In genomic region chr17:46457791-46458190, GRCm38 (mm10) we compare ENCODE assay signal across 10 mouse cellular contexts. TPM values are rescaled to one million over a fixed set of nuclear protein-coding genes. Genes with fewer than 3 reads are reported as not detected.
DNase-seq lines count a peak whose midpoint lies in the region; ATAC-seq and TF ChIP-seq lines count a peak whose summit lies in the region.
"Had no signal": no experiment of that assay in that cellular context is flagged by ENCODE, and none has a peak within 500 bp of the region (broad histone marks: within the 10 kb centered on the region; RNA-seq: fewer than 3 reads in every experiment).

No protein-coding gene starts in this region.

- intact Hi-C loops in heart, adult 2 months (cut with DNase I): no loop called here
- intact Hi-C loops in heart, postnatal 25 days (cut with DNase I): no loop called here

- H3K4me3 ChIP-seq in heart, adult 2 months: no peak overlapping the region
- H3K4me3 ChIP-seq in embryonic facial prominence, embryonic 10.5 days: no peak overlapping the region
- no peak overlapping the region for H3K4me3 ChIP-seq in hindbrain, embryonic 13.5 days
- H3K4me3 ChIP-seq: liver, embryonic 15.5 days had no signal

- TF ChIP-seq EP300 in heart, adult 2 months (IDR thresholded peaks at IDR 0.05; ENCODE audit: insufficient read depth, low read depth, low read length): no peak

- DNase-seq in heart, adult 2 months: no peak
- no peak for DNase-seq in heart, postnatal 25 days (ENCODE audit: low spot score)
- DNase-seq in 3T3-L1 (ENCODE audit: low read depth, low spot score): peak; percentile 33
- peak; percentile 80 for DNase-seq in R1 (ENCODE audit: low read depth, low spot score)
- DNase-seq in embryonic facial prominence, embryonic 10.5 days (ENCODE audit: low spot score): peak; percentile 48
- DNase-seq in large intestine, adult 2 months (ENCODE audit: low read depth, low spot score): peak; percentile 4
- peak; percentile 77 for DNase-seq in splenic B cell, adult 2 months (ENCODE audit: low read depth, low spot score)

- peaks cover 9% of the 10 kb centered on the region for H3K27me3 ChIP-seq in heart, adult 2 months (ENCODE audit: control insufficient read depth, insufficient read depth, low read length)
- H3K27me3 ChIP-seq in embryonic facial prominence, embryonic 10.5 days (replicated peaks; ENCODE audit: low read depth, poor library complexity, severe bottlenecking): peaks cover 98% of the 10 kb centered on the region
- peaks cover 4% of the 10 kb centered on the region for H3K27me3 ChIP-seq in splenic B cell, adult 2 months (ENCODE audit: control insufficient read depth, insufficient read depth, low read length, poor library complexity, severe bottlenecking)
- H3K27me3 ChIP-seq in hindbrain, embryonic 13.5 days: peaks cover 60% of the 10 kb centered on the region

- WGBS in heart, adult 2 months: 25% methylated on average over 10 of the region's 10 CpGs
- WGBS in embryonic facial prominence, embryonic 10.5 days: 17% methylated on average over 10 of the region's 10 CpGs
- 8% methylated on average over 10 of the region's 10 CpGs for whole genome bisulfite sequencing in large intestine, adult 2 months
- 12% methylated on average over 10 of the region's 10 CpGs for WGBS in hindbrain, embryonic 13.5 days

- TF ChIP-seq CTCF in heart, adult 2 months (IDR thresholded peaks at IDR 0.05): peak; percentile 54

- H3K4me1 ChIP-seq in heart, adult 2 months (ENCODE audit: control insufficient read depth, insufficient read depth, low read length): peaks cover 1% of the 10 kb centered on the region; the same call in 1 of the 2 replicates
- H3K4me1 ChIP-seq in embryonic facial prominence, embryonic 10.5 days: peaks cover 63% of the 10 kb centered on the region
- peaks cover 53% of the 10 kb centered on the region for H3K4me1 ChIP-seq in hindbrain, embryonic 13.5 days (replicated peaks)

- H3K79me2 ChIP-seq in heart, adult 2 months (replicated peaks; ENCODE audit: control insufficient read depth, insufficient read depth, low read length): no peaks in the 10 kb centered on the region

- H3K27ac ChIP-seq in heart, adult 2 months: no peak overlapping the region
- H3K27ac ChIP-seq in embryonic facial prominence, embryonic 10.5 days (replicated peaks): no peak overlapping the region
- H3K27ac ChIP-seq in hindbrain, embryonic 13.5 days: no peak overlapping the region
- H3K27ac ChIP-seq: liver, embryonic 15.5 days had no signal

- no peak for ATAC-seq in hindbrain, embryonic 13.5 days (ENCODE audit: low FRiP score)

- H3K4me2 ChIP-seq in hindbrain, embryonic 13.5 days: no peak overlapping the region
- H3K4me2 ChIP-seq: liver, embryonic 15.5 days had no signal

- no peak overlapping the region for H3K9ac ChIP-seq in heart, adult 2 months (ENCODE audit: low read depth, low read length)
- no peak overlapping the region for H3K9ac ChIP-seq in hindbrain, embryonic 13.5 days
- H3K9ac ChIP-seq: liver, embryonic 15.5 days had no signal

- no peaks in the 10 kb centered on the region for H3K36me3 ChIP-seq in heart, adult 2 months (ENCODE audit: control insufficient read depth, insufficient read depth, low read length)
- no peaks in the 10 kb centered on the region for H3K36me3 ChIP-seq in embryonic facial prominence, embryonic 10.5 days (replicated peaks)
- no peaks in the 10 kb centered on the region for H3K36me3 ChIP-seq in splenic B cell, adult 2 months (ENCODE audit: control insufficient read depth, insufficient read depth, low read length, poor library complexity, severe bottlenecking)
- H3K36me3 ChIP-seq in hindbrain, embryonic 13.5 days: peaks cover 39% of the 10 kb centered on the region
- H3K36me3 ChIP-seq: liver, embryonic 15.5 days had no signal

- no peaks in the 10 kb centered on the region for H3K9me3 ChIP-seq in embryonic facial prominence, embryonic 10.5 days
- H3K9me3 ChIP-seq in hindbrain, embryonic 13.5 days: no peaks in the 10 kb centered on the region
- H3K9me3 ChIP-seq: liver, embryonic 15.5 days had no signal

- TF ChIP-seq POLR2A in heart, adult 2 months (IDR thresholded peaks at IDR 0.05; ENCODE audit: insufficient read depth, low read depth, low read length): no peak

RNA-seq across cellular contexts. Expression of gene Slc22a7, which starts 19.5 kb away (rescaled TPM):
- total RNA-seq in heart, adult 2 months (2021): not detected
- 0.38 TPM in 1 of 2 replicates, not detected in the other for polyA plus RNA-seq in heart, adult 2 months (2012; rRNA removed)
- total RNA-seq in heart, postnatal 25 days (2021): not detected
- polyA plus RNA-seq in embryonic facial prominence, embryonic 10.5 days (2016; fragmentation: Nextera tagmentation; extraction: Ambion mirVana): not detected in 2 replicates
- not detected in 2 replicates for polyA plus RNA-seq in large intestine, adult 2 months (2012; rRNA removed)
- polyA plus RNA-seq in hindbrain, embryonic 13.5 days (2015; fragmentation: Nextera tagmentation; extraction: Ambion mirVana): not detected in 2 replicates
- polyA plus RNA-seq: liver, embryonic 15.5 days; stomach, embryonic 16.5 days had no signal

RNA-seq across cellular contexts. Expression of gene Crip3, which starts 29.1 kb away (rescaled TPM):
- total RNA-seq in heart, adult 2 months (2021): under 1 TPM; 0.76 to 0.82 TPM
- 3.5 and 3.8 TPM in 2 replicates for polyA plus RNA-seq in heart, adult 2 months (2012; rRNA removed)
- under 1 TPM in 1 of 2 experiments, not detected in 1; 0.62 TPM for total RNA-seq in heart, postnatal 25 days (2021)
- 0.77 TPM in 1 of 2 replicates, not detected in the other for polyA plus RNA-seq in embryonic facial prominence, embryonic 10.5 days (2016; fragmentation: Nextera tagmentation; extraction: Ambion mirVana)
- polyA plus RNA-seq in large intestine, adult 2 months (2012; rRNA removed): 0.60 and 0.83 TPM in 2 replicates
- 2.4 and 3.1 TPM in 2 replicates for polyA plus RNA-seq in hindbrain, embryonic 13.5 days (2015; fragmentation: Nextera tagmentation; extraction: Ambion mirVana)
- polyA plus RNA-seq: liver, embryonic 15.5 days had no signal

RNA-seq across cellular contexts. Expression of gene Ttbk1, which starts 29.7 kb away (rescaled TPM):
- under 1 TPM; 0.16 to 0.23 TPM for total RNA-seq in heart, adult 2 months (2021)
- 0.21 and 0.23 TPM in 2 replicates for polyA plus RNA-seq in heart, adult 2 months (2012; rRNA removed)
- under 1 TPM; 0.20 to 0.34 TPM for total RNA-seq in heart, postnatal 25 days (2021)
- polyA plus RNA-seq in embryonic facial prominence, embryonic 10.5 days (2016; fragmentation: Nextera tagmentation; extraction: Ambion mirVana): 0.67 and 0.80 TPM in 2 replicates
- 0.11 and 0.15 TPM in 2 replicates for polyA plus RNA-seq in large intestine, adult 2 months (2012; rRNA removed)
- polyA plus RNA-seq in hindbrain, embryonic 13.5 days (2015; fragmentation: Nextera tagmentation; extraction: Ambion mirVana): 4.6 and 4.7 TPM in 2 replicates

RNA-seq across cellular contexts. Expression of gene Dnph1, which starts 38.7 kb away (rescaled TPM):
- total RNA-seq in heart, adult 2 months (2021): 1 to 10 TPM; 1.8 to 1.9 TPM
- polyA plus RNA-seq in heart, adult 2 months (2012; rRNA removed): 0.80 and 0.97 TPM in 2 replicates
- total RNA-seq in heart, postnatal 25 days (2021): 1 to 10 TPM; 1.1 to 2.4 TPM
- 79.9 and 81.6 TPM in 2 replicates for polyA plus RNA-seq in embryonic facial prominence, embryonic 10.5 days (2016; fragmentation: Nextera tagmentation; extraction: Ambion mirVana)
- polyA plus RNA-seq in large intestine, adult 2 months (2012; rRNA removed): 7.1 and 8.1 TPM in 2 replicates
- polyA plus RNA-seq in hindbrain, embryonic 13.5 days (2015; fragmentation: Nextera tagmentation; extraction: Ambion mirVana): 20.4 and 21.8 TPM in 2 replicates

Comparison
In these comparisons a context has a peak if more than half of its experiments do, and no peak if none do; other contexts are left out.
1. DNase-seq: peak in 3T3-L1 (single experiment), R1 (single experiment), embryonic facial prominence, embryonic 10.5 days (single experiment), large intestine, adult 2 months (single experiment) and splenic B cell, adult 2 months (single experiment); none in heart, adult 2 months (0 of 2) and heart, postnatal 25 days (single experiment).